Mouse (Mus musculus) Muller cell, postnatal 12 days (primary cell): ENCODE results near the gene Trip6.
"Not testable (repeated sequence)": the region's sequence is repeated elsewhere in the genome, so short reads cannot be mapped to it uniquely, and the experiment has no call there.

ENCODE experiments used
- DNase-seq: peaks from one replicate; pipeline ENCODE4 v3.0.0-alpha.2; 2015; ENCODE audit errors: inconsistent ontology term

Gene Trip6

DNA sequence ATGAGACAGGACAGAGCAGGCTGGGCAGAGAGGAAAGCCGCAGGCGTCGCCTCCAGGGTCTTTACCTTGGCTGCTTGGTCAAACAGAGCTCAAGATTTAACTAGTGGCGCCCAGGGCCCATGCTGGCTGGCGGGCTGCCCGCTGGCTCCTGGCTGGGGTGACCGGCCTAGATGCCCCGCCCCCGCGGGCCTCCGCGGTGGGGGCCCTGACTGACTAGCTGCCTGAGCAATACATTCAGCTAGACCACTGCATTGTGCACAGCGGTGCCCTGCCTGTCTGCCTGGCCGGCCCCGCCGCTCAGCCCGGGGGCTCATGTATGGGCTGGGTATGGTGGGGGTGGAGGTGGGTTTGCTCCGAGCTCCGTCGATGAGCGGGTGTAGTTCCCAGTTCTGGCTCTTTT lies 13.0 kb downstream of the Trip6 start:
- DNase-seq = peak; percentile 59

DNA sequence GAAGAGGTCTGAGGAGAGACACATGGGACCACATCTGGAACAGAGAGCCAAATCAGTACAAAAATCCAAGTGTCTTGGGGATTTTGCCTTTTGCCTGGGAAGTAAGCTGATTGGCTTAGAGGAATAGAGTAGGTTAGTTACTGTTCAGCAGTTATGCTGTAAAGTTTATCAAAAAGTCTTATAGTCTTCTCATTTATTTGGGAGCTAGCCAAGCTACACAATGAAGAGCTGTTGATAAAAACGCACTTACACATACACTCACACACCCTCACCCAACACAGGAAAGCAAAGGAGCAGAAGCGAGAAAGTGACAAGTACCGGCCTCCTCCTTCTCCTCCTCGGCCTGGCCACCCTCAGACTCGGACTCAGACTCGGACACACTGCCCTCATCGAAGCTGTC lies 15.0 kb downstream of the Trip6 start:
- no peak for DNase-seq

DNA sequence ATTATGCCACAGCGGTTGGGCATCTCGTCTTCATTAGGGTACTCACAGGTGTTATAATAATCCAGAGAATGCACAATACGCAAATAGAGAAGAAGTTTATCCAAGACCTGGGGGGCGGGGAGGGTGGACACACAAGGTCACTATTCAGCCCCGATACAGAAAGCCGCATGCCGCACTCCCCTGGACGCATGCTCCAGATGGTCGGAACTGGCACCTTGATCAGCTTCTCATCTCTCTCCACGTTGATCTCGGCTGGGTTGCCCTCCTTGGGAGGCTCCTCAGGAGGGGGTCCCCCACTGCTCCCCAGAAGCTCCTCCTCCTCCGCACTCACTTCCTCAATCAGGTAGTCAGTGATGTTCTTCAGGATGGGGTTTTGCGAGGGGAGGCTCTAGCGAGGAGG lies 17.1 kb downstream of the Trip6 start:
- no peak for DNase-seq

DNA sequence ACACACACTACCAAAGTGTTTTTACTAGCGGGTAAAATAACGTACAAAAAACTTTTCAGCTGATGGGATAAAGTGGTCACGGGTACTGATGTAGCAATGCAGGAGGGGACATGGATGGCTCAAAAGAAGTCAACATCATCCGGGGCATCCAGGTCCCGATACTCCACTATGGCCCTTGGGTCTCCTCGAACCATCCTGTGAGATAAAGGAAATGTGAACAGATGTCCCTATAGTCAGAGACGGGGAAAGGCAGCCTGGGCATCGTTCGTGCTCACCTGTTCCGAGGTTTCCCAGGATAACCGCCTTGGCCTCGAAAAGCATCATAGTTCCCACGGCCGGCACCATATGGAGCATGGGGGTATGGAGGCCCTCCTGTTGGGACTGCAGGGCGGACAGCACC lies 18.5 kb downstream of the Trip6 start:
- DNase-seq = no peak

DNA sequence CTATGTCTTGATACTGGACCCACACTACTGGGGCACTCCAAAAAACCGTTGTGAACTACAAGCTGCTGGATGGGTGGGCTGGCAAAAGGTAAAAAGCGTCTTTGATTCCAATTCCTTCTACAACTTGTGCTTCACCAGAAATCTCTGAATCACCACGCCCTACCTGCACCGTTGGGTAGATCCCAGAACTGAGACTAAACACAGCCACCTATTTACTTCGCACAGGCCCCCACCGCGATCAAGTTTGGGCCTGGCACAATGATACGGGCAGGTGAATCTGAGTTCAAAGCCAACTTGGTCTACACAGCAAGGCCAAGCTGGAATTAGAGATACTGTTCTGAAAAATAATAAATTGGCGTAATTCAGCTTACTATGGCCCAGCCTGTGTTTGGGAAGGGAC lies 18.9 kb downstream of the Trip6 start:
- DNase-seq = no peak

DNA sequence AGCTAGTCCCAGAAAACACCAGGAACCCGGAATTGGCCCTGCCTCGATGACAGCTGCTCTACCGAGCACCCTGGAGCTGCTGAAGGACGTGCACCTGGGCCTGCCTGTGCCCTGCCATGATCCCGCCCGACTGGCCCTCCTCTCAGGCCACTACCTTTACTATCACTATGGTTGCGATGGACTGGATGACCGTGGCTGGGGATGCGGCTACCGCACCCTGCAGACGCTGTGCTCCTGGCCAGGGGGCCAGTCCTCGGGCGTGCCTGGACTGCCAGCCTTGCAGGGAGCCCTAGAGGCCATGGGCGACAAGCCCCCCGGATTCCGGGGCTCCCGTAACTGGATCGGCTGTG lies 19.5 kb downstream of the Trip6 start:
- DNase-seq = no peak

DNA sequence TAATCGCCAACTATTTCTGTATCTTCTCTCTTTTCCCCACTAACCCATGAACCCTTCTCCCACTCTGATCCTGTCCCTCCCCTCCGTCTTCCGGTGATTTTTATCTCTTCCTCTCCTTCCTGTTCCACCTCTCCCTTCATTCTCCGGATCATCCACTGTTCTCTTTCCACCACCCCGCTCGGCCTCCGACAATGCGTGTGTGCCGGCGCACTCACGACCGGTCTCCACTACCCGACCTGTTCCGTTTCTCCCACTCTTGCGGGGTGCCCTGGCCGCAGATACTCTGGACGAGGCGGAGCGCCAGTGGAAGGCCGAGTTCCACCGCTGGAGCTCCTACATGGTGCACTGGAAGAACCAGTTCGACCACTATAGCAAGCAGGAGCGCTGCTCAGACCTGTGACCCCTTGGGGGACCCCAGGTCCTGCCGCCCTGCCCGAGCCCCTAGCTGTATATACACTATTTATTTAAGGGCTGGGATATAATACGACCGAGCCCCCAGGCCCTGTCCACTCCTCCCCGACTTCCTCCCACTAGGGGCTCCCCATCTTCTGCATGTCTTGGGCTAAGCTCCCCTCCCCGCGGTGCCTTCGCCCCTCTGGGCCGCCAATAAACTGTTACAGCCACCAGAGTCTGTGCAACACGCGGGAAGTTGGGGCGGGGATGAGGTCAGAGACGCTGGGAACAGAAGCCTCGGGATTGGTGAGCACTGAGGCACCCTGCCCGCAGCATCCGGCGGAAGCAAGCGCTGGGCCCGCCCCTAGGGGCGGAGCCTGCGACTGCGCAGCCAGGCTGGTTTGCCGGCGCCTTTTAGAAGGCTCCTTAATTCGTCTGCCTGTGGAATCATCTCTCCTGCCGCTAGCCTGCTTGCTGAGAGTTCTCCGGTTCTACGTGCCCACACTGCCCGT lies 20.1 kb downstream of the Trip6 start, which contains the start of gene Ufsp1:
Gene Ufsp1 (plus strand): TSS at position 791 of the 905 bp plus-strand sequence.
- DNase-seq = peak; percentile 97

DNA sequence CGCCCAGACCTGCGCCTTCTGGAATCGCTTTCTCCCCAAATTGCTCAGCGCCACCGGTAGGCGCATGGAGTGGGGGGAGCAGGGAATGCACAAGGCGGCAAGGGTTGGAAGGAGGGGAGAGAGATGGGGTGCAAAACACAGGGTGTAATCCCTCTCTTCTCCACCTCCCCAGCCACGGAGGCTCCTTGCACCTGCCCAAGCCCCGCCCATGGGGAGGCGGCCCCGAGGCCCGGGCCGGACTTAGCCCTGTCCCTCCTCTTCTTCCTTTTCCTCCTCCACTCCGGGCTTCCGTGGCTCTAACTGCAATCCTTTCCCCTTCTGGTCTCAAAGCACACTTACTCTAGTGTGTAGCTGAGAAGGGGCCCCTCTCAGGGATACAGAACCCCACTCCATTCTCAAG lies 20.9 kb downstream of the Trip6 start:
- DNase-seq = peak; percentile 83

DNA sequence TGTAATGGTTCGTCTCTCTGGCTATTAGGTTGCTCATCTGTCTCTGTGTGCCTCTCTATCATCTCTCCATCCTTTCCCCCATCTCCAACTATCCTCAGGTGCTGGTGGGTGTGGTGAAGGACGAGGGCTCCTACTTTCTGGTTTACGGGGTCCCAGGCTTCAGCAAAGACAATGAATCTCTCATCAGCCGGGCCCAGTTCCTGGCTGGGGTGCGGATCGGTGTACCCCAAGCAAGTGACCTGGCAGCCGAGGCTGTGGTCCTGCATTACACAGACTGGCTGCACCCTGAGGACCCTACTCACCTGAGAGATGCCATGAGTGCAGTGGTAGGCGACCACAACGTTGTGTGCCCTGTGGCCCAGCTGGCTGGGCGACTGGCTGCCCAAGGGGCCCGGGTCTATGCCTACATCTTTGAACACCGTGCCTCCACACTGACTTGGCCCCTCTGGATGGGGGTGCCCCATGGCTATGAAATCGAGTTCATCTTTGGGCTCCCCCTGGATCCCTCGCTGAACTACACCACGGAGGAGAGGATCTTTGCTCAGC lies 22.8 kb downstream of the Trip6 start:
- DNase-seq = no peak

DNA sequence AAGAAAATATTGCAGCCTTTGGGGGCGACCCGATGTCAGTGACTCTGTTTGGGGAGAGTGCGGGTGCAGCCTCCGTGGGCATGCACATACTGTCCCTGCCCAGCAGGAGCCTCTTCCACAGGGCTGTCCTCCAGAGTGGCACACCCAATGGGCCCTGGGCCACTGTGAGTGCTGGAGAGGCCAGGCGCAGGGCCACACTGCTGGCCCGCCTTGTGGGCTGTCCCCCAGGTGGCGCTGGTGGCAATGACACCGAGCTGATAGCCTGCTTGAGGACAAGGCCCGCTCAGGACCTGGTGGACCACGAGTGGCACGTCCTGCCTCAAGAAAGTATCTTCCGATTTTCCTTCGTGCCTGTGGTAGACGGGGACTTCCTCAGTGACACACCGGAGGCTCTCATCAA lies 23.5 kb downstream of the Trip6 start:
- DNase-seq = peak; percentile 37

DNA sequence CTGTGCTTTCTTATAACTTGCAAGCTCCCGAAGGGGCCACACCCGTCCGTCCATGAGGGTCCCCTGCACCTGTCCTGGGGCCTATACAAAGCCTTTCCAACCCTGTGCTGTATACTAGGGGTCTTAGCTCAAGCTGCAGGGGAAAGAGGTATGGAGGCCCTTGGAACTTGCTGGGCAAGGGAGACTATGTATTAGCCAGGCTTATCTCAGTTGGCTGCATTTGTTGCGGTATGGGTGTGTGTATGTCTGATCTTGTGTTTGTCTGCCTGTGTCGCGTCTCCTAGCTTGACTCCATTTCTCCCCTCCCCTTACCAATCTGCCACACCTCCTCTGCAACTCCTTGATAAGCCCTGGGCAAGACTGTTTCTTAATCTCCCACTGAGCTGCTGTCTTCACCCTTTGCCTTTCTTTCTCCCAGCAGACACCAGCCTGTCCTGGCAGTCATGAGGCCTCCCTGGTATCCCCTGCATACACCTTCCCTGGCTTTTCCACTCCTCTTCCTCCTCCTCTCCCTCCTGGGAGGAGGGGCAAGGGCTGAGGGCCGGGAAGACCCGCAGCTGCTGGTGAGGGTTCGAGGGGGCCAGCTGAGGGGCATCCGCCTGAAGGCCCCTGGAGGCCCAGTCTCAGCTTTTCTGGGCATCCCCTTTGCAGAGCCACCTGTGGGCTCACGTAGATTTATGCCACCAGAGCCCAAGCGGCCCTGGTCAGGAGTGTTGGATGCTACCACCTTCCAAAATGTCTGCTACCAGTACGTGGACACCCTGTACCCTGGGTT lies 24.4 kb downstream of the Trip6 start:
- no peak for DNase-seq

DNA sequence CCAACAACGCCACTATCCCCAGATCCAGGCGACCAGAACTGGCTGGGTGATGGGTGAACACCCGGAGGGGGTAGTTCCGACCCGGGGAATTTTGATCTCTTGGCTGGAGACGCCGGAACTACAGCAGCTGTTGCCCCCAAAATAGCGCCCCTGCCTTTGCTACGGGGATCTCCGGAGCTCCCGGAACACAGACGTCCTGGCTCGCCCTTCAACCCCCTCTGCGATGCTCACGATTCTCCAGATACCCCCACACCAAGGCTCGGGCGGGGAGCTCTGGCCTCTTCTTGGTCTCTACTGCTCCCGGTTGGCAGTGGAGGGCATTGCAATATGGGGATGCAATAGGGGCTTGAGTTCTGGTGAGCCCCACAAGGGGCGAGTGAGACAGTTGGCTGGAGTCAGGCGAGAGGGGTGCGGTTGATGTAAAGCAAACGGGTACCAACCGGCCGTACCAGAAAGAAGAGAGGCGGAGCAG lies 25.2 kb downstream of the Trip6 start:
- DNase-seq = peak; percentile 29

DNA sequence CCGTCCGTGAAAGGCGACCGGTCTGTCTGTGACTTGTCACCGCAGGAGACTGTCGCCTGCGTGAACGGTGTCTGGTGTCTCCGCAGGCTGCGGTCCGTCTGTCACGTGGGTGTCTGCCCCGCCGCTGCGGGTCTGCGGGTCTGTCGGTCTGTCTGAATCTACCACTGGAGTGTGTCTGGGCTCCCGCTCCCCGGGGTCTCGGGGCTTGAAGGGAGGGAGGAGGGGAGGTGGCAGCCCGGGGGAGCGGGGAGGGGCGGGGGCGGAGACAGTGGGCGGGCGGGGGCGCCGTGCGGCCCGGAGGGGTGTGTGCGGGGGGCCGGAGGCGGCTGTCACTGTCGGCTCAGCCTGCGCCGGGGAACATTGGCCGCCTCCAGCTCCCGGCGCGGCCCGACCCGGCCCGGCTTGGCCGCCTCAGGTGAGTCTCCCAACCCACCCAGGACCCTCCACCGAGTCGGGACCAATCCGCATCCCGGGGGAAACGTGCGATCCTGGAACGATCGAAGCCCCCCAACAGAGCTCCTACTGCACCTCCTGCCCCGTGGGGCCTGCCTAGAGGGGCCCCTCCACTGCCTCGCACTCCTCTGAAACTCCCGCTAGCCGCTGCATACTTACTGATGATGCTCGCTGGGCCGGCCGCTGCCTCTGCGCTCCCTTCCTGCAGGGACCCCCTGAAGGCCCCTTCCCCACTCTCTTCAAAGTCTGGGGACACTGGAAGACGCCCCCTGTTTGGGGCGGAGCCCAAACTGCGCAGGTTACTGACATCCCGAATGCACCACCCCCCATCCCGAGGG lies 26.1 kb downstream of the Trip6 start:
- DNase-seq = peak; percentile 24

DNA sequence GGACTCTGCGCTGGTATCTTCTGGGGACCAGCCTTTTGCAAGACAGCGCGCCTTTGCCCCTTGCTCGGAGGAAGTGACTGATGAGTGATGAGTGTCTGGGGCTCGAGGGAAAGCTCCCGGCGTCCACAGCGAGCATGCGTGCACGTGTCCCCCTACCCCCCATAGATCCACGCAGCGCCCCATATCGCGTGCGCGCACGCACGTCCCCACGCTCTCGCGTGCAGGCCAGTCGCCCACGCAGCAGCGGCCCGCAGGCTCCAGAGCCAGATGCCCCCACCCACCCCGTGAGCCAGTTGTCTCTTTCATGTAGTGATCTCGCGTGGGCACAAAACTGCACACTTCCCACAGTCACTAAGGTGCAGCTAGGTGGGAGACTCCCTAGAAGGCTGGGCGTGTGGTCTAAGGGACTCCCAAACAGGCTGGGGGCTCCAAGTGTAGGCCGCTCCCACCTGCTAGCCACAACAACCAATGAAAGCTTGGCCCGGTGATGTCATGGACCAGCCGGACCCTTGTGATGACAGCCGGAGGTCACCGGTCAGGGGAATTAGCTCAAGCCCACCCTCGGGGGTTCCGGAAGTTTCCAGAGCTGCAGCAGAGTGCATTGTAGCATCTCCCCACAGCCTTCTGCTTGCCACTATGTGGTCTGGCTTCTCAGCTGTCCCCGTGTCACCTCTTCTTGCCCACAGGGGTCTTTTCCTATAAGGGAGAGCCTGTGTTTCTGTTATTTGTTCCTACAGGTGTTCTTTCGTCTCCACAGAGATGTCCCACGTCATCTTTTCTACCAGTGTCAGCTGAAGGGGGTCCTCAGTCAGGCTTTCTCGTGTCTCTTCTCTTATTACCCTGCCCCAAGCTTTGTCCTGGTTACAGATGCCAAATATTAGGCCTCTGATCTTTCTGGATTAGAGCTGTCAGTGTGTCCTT lies 26.9 kb downstream of the Trip6 start, which contains the start of gene Ache:
Gene Ache (plus strand): TSS at position 488 of the 921 bp plus-strand sequence.
- peak; percentile 21 for DNase-seq

DNA sequence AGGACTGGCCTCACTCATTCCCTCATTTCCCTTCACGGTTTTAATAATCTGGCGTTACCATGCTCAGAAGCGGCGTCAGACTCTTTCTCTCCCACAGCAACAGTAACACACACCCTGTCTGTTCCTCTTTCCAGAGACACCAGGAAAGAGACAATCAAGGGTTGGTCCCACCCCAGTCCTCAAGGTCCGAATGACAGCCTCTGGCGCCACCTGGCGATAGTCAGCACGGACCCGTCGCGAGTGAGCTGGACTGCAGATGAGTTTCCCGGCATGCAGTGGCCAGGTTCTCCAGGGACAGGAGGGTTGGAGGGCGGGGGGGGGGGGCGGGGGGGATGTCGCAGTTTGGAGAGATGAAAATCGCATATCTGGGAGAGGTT lies 27.6 kb downstream of the Trip6 start:
- DNase-seq = peak; percentile 81

DNA sequence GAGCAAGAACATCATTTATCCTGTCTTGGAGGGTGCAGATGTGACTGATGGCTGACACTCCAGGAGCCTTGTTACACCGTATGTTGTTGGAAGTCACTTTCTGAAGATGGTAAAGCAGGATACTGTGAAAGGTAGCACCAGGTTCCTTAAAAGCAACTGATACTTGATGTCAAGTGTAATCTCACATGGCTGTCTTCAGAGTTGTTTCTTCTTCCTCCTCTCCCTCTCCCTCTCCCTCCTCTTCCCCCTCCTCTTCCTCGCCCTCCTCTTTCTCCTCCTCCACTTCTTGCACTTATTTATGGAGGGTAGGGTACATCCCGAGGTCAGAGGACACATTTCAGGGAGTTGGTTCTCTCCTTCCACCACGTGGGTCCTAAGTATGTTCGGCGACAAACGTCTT lies 28.2 kb downstream of the Trip6 start:
- DNase-seq = no peak

DNA sequence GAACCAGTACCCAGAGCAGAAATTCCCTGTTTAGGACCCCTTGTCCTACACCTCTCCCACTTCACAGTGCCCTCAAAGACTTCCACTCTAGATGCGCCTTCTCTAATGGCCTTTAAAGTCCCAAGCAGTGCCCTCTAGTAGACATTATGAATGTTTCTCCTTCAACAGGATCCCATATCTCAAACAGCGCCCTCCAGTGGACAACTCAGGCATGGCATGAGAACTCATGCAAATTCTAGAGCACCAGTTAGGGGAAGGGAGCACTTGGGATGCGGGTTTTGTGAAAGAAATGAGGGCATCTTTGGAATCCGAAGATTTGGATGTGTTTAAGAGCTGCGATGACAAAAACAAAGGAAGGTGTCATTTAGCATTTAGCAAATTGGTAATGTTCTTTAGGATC lies 29.2 kb downstream of the Trip6 start:
- no peak for DNase-seq

DNA sequence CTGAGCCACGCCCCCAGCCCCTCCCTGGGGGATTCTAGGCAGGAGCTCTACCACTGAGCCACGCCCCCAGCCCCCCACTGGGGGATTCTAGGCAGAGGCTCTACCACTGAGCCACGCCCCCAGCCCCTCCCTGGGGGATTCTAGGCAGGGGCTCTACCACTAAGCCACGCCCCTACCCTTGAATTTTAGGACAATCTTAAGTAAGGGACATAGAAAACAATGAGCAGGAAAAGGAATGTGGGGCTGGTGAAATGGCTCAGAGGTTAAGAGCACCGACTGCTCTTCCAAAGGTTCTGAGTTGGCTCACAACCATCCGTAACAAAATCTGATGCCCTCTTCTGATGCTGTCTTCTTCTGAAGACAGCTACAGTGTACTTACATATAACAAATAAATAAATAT lies 29.8 kb downstream of the Trip6 start:
- not testable (repeated sequence) for DNase-seq

DNA sequence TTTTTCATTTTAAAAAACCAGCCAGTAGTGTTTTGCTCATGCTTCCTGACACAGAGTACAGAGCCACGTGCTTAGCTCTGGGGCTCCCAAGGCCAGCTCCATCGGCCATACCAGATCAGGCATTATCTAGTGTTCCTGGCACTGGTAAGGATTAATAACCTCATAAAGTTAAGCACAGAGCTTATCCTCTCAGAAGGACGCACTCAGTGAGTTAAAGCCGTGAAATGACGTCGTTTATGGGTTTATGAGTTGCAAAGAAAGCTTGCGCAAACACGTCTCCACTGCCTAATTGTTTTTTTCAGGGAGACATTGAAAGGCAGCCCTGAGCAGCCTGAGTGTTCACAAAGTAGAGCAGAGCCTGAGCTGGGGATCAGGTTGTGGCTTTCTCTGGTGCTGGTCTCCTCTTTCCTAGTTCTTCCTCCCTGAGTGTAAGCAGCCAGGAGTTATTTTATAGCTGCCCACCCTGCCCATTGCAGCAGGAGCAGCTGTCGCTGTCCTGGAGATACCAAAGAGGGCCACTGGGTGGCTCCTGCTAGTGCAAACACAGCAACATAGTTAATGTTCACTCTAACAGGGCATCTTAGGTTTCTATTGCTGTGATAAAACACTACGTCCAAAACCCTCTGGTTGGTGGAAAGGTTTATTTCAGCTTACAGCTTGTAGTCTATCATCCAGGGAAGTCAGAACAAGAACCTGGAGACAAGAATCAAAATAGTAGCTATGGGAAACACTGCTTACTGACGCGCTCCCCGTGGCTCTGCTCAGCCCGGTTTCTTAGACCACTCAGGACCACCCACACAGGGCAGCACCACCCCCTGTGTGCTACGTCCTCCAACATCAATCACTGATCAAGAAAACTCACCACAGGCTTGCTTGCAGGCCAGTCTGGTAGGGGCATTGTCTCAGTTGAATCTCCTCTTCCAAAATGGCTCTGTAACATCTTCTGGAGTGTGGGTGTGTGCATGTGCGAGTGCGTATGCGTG lies 36.6 kb downstream of the Trip6 start:
- no peak for DNase-seq
